Mouse (Mus musculus) stomach, embryonic 14.5 days (tissue): Measurements from ENCODE around the gene Mthfr. TPM values are rescaled to one million over a fixed set of nuclear protein-coding genes. Genes with fewer than 3 reads are reported as not detected.

Experiments
- ATAC-seq: fragments of 200-750 bp; cut with Nextera tagmentation; 2 replicates; pipeline ENCODE4 v1.8.0; 2017; ENCODE audit warnings: low read depth, moderate TSS enrichment; ENCODE audit not compliant: insufficient number of reproducible peaks, insufficient read depth, low FRiP score
- H3K27ac ChIP-seq: fragments of 300-500 bp; sonication (generic); 2 replicates; pipeline ENCODE4 v1.5.1; 2014; ENCODE audit warnings: mild to moderate bottlenecking, low read length, moderate library complexity, mixed read lengths
- H3K27me3 ChIP-seq: fragments of 300-500 bp; sonication (generic); 2 replicates; pipeline ENCODE4 v1.6.1; 2014; ENCODE audit warnings: low read length, control low read depth, mixed read lengths; ENCODE audit not compliant: control insufficient read depth, insufficient read depth
- H3K36me3 ChIP-seq: fragments of 300-500 bp; sonication (generic); 2 replicates; pipeline ENCODE4 v1.6.1; 2014; ENCODE audit warnings: mild to moderate bottlenecking, control low read depth, low read length, moderate library complexity, mixed read lengths; ENCODE audit not compliant: control insufficient read depth, insufficient read depth
- H3K4me1 ChIP-seq: fragments of 300-500 bp; sonication (generic); 2 replicates; pipeline ENCODE4 v1.6.1; 2014; ENCODE audit warnings: low read length, control low read depth, mixed read lengths; ENCODE audit not compliant: control insufficient read depth, insufficient read depth
- H3K4me2 ChIP-seq: fragments of 300-500 bp; sonication (generic); replicated peaks from 2 replicates; pipeline ENCODE4 v1.6.1; 2014; ENCODE audit warnings: low read depth, low read length, control low read depth
- H3K4me3 ChIP-seq: fragments of 300-500 bp; sonication (generic); 2 replicates; pipeline ENCODE4 v1.5.1; 2014; ENCODE audit warnings: low read depth, low read length, control low read depth
- H3K9ac ChIP-seq: fragments of 300-500 bp; sonication (generic); replicated peaks from 2 replicates; pipeline ENCODE4 v1.6.1; 2014; ENCODE audit warnings: low read depth, mild to moderate bottlenecking, control low read depth, low read length, moderate library complexity, mixed read lengths
- H3K9me3 ChIP-seq: fragments of 300-500 bp; sonication (generic); 2 replicates; pipeline ENCODE4 v1.6.1; 2016; ENCODE audit warnings: low read depth, low read length, control low read depth; ENCODE audit not compliant: control insufficient read depth
- WGBS: fragments of 180-500 bp; shearing (Covaris S2); extraction: QIAGEN DNeasy Blood & Tissue Kit; methylation state at CpG from one replicate; pipeline ENCODE4 v1.1.7; 2014; 5-methylcytosine and 5-hydroxymethylcytosine counted together
- polyA plus RNA-seq: library from polyadenylated mRNA; unstranded; fragments of >200 nt; fragmentation: Nextera tagmentation; extraction: Ambion mirVana; gene quantifications from 2 replicates; pipeline ENCODE4 v1.2.1, GENCODE M21; 2014

Mthfr gene
- polyA plus RNA-seq, 1 experiment from 2014 or later, result 18.0 TPM

DNA sequence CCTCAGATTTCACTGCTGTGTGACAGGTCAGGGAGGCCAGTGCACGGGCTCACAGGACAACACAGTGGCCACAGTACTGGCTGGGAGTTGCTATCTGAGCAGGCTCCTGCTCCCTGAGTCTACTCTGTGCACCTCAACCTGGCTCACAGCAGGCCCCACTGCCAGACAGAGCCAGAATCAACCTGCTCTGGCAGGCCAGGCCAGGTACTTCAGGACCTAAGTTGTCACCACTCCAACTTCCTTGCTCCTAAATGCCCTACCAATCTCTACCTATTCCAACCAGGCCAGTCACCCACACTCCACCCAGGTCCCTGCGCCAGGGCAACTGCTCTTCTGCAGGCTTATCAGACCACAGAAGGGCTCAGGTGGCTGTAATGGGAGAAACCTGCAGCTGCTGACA lies 29.2 kb upstream of the Mthfr start:
- Histone ChIP-seq H3K27ac (no peak overlapping the region), H3K27me3 (no peaks in the 10 kb centered on the region), H3K4me3 (no peak overlapping the region), H3K4me1 (no peaks in the 10 kb centered on the region), H3K9me3 (no peaks in the 10 kb centered on the region), H3K9ac (no peak overlapping the region), H3K4me2 (no peak overlapping the region), H3K36me3 (peaks cover 75% of the 10 kb centered on the region)
- 94% methylated on average over 2 of the region's 2 CpGs for WGBS
- ATAC-seq, result no peak

DNA sequence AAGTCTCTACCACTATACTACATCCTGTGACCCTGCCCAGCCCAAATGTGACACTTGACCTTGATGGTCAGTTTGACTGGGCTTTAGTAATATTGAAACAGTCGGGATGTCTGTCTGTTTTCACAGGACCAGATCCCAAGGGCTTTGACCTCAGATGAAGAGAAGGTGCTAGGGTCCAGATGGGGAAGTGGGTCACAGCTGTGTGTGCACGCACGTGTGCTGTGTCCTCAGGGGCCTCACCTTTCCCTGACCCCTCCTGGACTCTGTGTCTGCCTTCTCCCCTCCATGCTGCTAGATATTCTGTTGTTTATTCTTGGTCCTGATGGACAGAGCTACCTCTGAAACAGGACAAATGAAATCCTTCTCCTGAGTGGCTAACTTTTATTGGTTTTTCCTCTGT lies 27.5 kb upstream of the Mthfr start:
- no peak overlapping the region for H3K4me2 ChIP-seq
- H3K9me3 ChIP-seq, result no peaks in the 10 kb centered on the region
- no peak overlapping the region for H3K27ac ChIP-seq
- ATAC-seq, result no peak
- H3K9ac ChIP-seq, result no peak overlapping the region
- WGBS, result 86% methylated on average over 3 of the region's 3 CpGs
- H3K4me3 ChIP-seq, result no peak overlapping the region
- no peaks in the 10 kb centered on the region for H3K27me3 ChIP-seq
- H3K36me3 ChIP-seq, result peaks cover 74% of the 10 kb centered on the region
- no peaks in the 10 kb centered on the region for H3K4me1 ChIP-seq

DNA sequence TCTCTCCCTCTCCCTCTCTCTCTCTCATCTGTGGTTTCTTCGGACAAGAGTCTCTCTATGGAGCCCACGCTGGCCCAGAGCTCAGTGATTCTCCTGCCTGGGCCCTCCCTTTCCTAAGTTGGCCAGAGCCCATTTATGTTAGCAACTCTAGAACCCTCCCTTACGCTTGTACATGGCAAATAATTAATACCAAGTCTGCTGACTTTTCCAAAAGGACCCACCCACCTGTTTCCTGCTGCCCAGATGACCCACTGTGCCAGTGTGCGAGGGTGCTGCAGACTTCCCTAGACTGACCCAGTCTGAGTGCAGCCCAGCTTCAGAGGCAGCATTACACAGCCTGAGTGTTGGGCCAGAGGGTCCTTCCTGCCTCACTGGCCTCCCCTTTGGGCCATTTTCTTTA lies 26.7 kb upstream of the Mthfr start:
- H3K4me2 ChIP-seq, result no peak overlapping the region
- no peaks in the 10 kb centered on the region for H3K9me3 ChIP-seq
- peaks cover 81% of the 10 kb centered on the region for H3K36me3 ChIP-seq
- WGBS, result 91% methylated on average over 4 of the region's 4 CpGs
- H3K9ac ChIP-seq, result no peak overlapping the region
- no peak overlapping the region for H3K27ac ChIP-seq
- H3K4me3 ChIP-seq, result no peak overlapping the region
- H3K27me3 ChIP-seq, result no peaks in the 10 kb centered on the region
- H3K4me1 ChIP-seq, result no peaks in the 10 kb centered on the region
- ATAC-seq, result no peak

GRCm38 (mm10) chr4:148015418-148015817 lies 23.5 kb upstream of the Mthfr start:
- no peak overlapping the region for H3K27ac ChIP-seq
- no peak overlapping the region for H3K9ac ChIP-seq
- no peaks in the 10 kb centered on the region for H3K4me1 ChIP-seq
- H3K9me3 ChIP-seq, result no peaks in the 10 kb centered on the region
- no peak overlapping the region for H3K4me2 ChIP-seq
- ATAC-seq, result no peak
- 78% methylated on average over 10 of the region's 10 CpGs for WGBS
- no peak overlapping the region for H3K4me3 ChIP-seq
- peaks cover 70% of the 10 kb centered on the region for H3K36me3 ChIP-seq
- no peaks in the 10 kb centered on the region for H3K27me3 ChIP-seq

DNA sequence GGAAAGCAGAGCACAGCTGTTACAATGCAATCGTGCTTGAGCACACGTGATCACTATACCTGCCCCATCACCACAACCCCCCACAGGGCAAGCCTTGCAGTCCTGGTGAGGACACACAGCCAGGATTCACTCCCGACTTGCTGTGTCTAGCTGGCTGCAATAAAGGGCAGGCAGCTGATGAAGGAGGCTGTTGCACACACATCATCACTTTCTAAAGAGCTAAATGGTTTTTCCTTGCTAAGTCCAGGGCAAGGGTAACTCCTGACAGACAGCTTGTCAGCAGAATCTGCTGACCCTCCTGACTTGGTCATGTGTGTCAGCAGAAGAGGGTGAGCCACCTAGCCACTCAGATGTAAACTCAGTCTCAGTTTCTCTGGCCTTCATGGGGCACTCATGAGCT lies 21.9 kb upstream of the Mthfr start:
- Histone ChIP-seq H3K9ac (no peak overlapping the region), H3K9me3 (no peaks in the 10 kb centered on the region), H3K4me3 (no peak overlapping the region), H3K27me3 (no peaks in the 10 kb centered on the region), H3K27ac (no peak overlapping the region), H3K4me2 (no peak overlapping the region), H3K4me1 (no peaks in the 10 kb centered on the region), H3K36me3 (peaks cover 70% of the 10 kb centered on the region)
- 83% methylated on average over 3 of the region's 3 CpGs for WGBS
- no peak for ATAC-seq

DNA sequence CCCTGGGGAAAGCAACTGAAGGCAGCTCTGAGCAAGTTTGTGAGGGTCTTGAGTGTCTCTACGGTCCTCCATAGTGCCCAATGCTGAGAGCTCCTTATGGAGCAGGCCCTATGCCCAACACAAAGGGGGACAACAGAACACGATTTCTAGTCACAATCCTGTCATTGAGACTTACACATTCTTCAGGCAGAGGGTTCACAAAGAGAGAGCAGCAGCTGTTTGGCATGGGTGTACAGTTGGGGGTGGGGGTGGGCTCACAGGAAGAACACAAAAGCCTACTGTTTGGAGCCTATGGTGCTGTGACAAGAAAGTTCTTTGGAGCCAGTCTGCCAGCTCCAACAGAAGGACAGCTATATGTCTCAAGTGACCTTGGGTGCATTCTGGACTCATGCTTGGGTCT lies 20.5 kb upstream of the Mthfr start:
- no peaks in the 10 kb centered on the region for H3K27me3 ChIP-seq
- H3K9ac ChIP-seq, result no peak overlapping the region
- H3K27ac ChIP-seq, result no peak overlapping the region
- H3K4me1 ChIP-seq, result no peaks in the 10 kb centered on the region
- no peak for ATAC-seq
- H3K4me3 ChIP-seq, result no peak overlapping the region
- H3K4me2 ChIP-seq, result no peak overlapping the region
- no peaks in the 10 kb centered on the region for H3K9me3 ChIP-seq
- peaks cover 63% of the 10 kb centered on the region for H3K36me3 ChIP-seq
- 70% methylated on average over 2 of the region's 2 CpGs for WGBS

DNA sequence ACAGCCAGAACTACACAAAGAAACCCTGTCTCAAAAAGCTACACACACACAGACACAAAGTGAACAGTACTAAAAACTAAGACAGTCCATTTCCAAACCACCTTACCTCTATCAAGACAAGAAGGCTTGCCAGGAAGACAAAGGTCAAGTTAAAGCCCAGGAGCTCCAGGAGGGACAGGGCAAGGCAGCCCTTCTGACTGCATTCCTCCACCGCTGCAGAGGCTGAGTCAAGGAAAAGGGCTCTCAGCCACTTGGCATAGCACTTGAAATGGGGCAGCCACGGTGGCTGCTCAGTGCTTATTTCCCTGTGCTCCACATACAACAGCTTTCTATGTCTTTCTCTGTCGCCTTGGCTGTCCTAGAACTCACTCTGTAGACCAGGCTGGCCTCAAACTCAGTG lies 14.9 kb upstream of the Mthfr start:
- Histone ChIP-seq H3K27me3 (no peaks in the 10 kb centered on the region), H3K4me3 (no peak overlapping the region), H3K9ac (no peak overlapping the region), H3K9me3 (no peaks in the 10 kb centered on the region), H3K4me2 (no peak overlapping the region), H3K36me3 (peaks cover 67% of the 10 kb centered on the region), H3K4me1 (no peaks in the 10 kb centered on the region), H3K27ac (no peak overlapping the region)
- no peak for ATAC-seq
- WGBS, result 94% methylated on average over 3 of the region's 3 CpGs

- WGBS, result 95% methylated on average over 7 of the region's 7 CpGs
- H3K36me3 ChIP-seq, result peaks cover 41% of the 10 kb centered on the region
Observed at GRCm38 (mm10) chr4:148029297-148029696, 9.6 kb upstream of the Mthfr start.

GRCm38 (mm10) chr4:148030506-148030905 lies 8.4 kb upstream of the Mthfr start:
- Histone ChIP-seq H3K36me3 (peaks cover 37% of the 10 kb centered on the region), H3K4me1 (no peaks in the 10 kb centered on the region), H3K4me3 (no peak overlapping the region), H3K27me3 (no peaks in the 10 kb centered on the region), H3K9ac (no peak overlapping the region), H3K4me2 (no peak overlapping the region), H3K9me3 (no peaks in the 10 kb centered on the region), H3K27ac (no peak overlapping the region)
- 81% methylated on average over 5 of the region's 5 CpGs for WGBS
- no peak for ATAC-seq

More at GRCm38 (mm10) chr4:148029297-148029696, 9.6 kb upstream of the Mthfr start:
- ATAC-seq, result no peak
- Histone ChIP-seq H3K4me1 (no peaks in the 10 kb centered on the region), H3K27me3 (no peaks in the 10 kb centered on the region), H3K27ac (no peak overlapping the region), H3K9me3 (no peaks in the 10 kb centered on the region), H3K9ac (no peak overlapping the region), H3K4me2 (no peak overlapping the region), H3K4me3 (no peak overlapping the region)
